11 mouse cellular contexts compared by ENCODE assay signal in genomic region chr4:151351757-151352156, GRCm38 (mm10).
DNase-seq lines count a peak whose midpoint lies in the region; ATAC-seq lines count a peak whose summit lies in the region.
"Had no signal": no experiment of that assay in that cellular context is flagged by ENCODE, and none has a peak within 500 bp of the region (broad histone marks: within the 10 kb centered on the region; RNA-seq: fewer than 3 reads in every experiment).

No protein-coding gene starts in this region.

- ATAC-seq in kidney, embryonic 14.5 days (ENCODE audit: low FRiP score, low TSS enrichment): peak; percentile 58; the same call in 1 of the 2 replicates
- ATAC-seq in intestine, embryonic 15.5 days: 0 out of 2 replicates have a peak, but pooled peaks have one; percentile 32
- peak; percentile 35 for ATAC-seq in stomach, embryonic 16.5 days (ENCODE audit: insufficient read depth, low FRiP score)

- H3K9ac ChIP-seq in kidney, embryonic 14.5 days (ENCODE audit: low read depth, low read length): no peak overlapping the region
- H3K9ac ChIP-seq in intestine, embryonic 15.5 days: no peak overlapping the region
- H3K9ac ChIP-seq in stomach, embryonic 16.5 days (ENCODE audit: low read length): no peak overlapping the region

- H3K9me3 ChIP-seq in kidney, embryonic 14.5 days (ENCODE audit: control insufficient read depth, low read length): no peaks in the 10 kb centered on the region
- no peaks in the 10 kb centered on the region for H3K9me3 ChIP-seq in intestine, embryonic 15.5 days
- no peaks in the 10 kb centered on the region for H3K9me3 ChIP-seq in stomach, embryonic 16.5 days (replicated peaks; ENCODE audit: control insufficient read depth, low read length)

- DNase-seq in kidney, postnatal 36 days: no peak
- DNase-seq in right cerebral cortex, postnatal 10 days (ENCODE audit: low spot score in 2 of 2): peak; percentile 45
- no peak for DNase-seq in right cerebral cortex, postnatal 25 days
- no peak for DNase-seq in urinary bladder, postnatal 25 days (ENCODE audit: low spot score)
- DNase-seq in cerebellum, adult 18-20 months: no peak
- DNase-seq: cerebellum, adult 9-10 months; kidney, postnatal 10 days; thymus, postnatal 25 days had no signal

- no peak overlapping the region for H3K4me3 ChIP-seq in kidney, embryonic 14.5 days (ENCODE audit: low read length)
- H3K4me3 ChIP-seq in intestine, embryonic 15.5 days (replicated peaks): no peak overlapping the region
- H3K4me3 ChIP-seq in stomach, embryonic 16.5 days (replicated peaks; ENCODE audit: low read length): no peak overlapping the region

- no peak overlapping the region for H3K4me2 ChIP-seq in kidney, embryonic 14.5 days (replicated peaks; ENCODE audit: low read depth, low read length)
- H3K4me2 ChIP-seq in intestine, embryonic 15.5 days (replicated peaks): peak overlapping the region; percentile 12; the same call in 1 of the 2 replicates
- peak overlapping the region; percentile 29 for H3K4me2 ChIP-seq in stomach, embryonic 16.5 days (ENCODE audit: low read depth, low read length)

- peaks cover 21% of the 10 kb centered on the region for H3K4me1 ChIP-seq in kidney, embryonic 14.5 days (ENCODE audit: control insufficient read depth, insufficient read depth, low read length)
- peaks cover 15% of the 10 kb centered on the region for H3K4me1 ChIP-seq in intestine, embryonic 15.5 days (replicated peaks)
- peaks cover 21% of the 10 kb centered on the region for H3K4me1 ChIP-seq in stomach, embryonic 16.5 days (ENCODE audit: control insufficient read depth, insufficient read depth, low read length)

- 0 out of 2 replicates have a peak, but pooled peaks cover 3% of the 10 kb centered on the region for H3K27me3 ChIP-seq in kidney, embryonic 14.5 days (ENCODE audit: control insufficient read depth, insufficient read depth, low read length)
- no peaks in the 10 kb centered on the region for H3K27me3 ChIP-seq in intestine, embryonic 15.5 days (replicated peaks)
- no peaks in the 10 kb centered on the region for H3K27me3 ChIP-seq in stomach, embryonic 16.5 days (ENCODE audit: control insufficient read depth, insufficient read depth, low read length)

- no peak overlapping the region for H3K27ac ChIP-seq in kidney, embryonic 14.5 days (ENCODE audit: low read depth, low read length)
- no peak overlapping the region for H3K27ac ChIP-seq in intestine, embryonic 15.5 days
- H3K27ac ChIP-seq in stomach, embryonic 16.5 days (ENCODE audit: low read length): no peak overlapping the region

- H3K36me3 ChIP-seq in kidney, embryonic 14.5 days (ENCODE audit: control insufficient read depth, insufficient read depth, low read length): no peaks in the 10 kb centered on the region
- no peaks in the 10 kb centered on the region for H3K36me3 ChIP-seq in intestine, embryonic 15.5 days
- no peaks in the 10 kb centered on the region for H3K36me3 ChIP-seq in stomach, embryonic 16.5 days (ENCODE audit: control insufficient read depth, insufficient read depth, low read length)

- WGBS in kidney, embryonic 14.5 days: 53% methylated on average over 12 of the region's 12 CpGs
- 22% methylated on average over 12 of the region's 12 CpGs for WGBS in intestine, embryonic 15.5 days
- 36% methylated on average over 12 of the region's 12 CpGs for WGBS in stomach, embryonic 16.5 days

Comparison
In these comparisons a context has a peak if more than half of its experiments do, and no peak if none do; other contexts are left out.
1. DNase-seq: peak in right cerebral cortex, postnatal 10 days (2 of 2); none in kidney, postnatal 36 days (0 of 2), right cerebral cortex, postnatal 25 days (single experiment), urinary bladder, postnatal 25 days (single experiment) and cerebellum, adult 18-20 months (0 of 2).
2. Peak in every context shown above with its lines, with median percentiles within 50 percentile points of each other: ATAC-seq.